Mouse (Mus musculus) left cerebral cortex, postnatal 14 days (tissue): ENCODE measurements around the gene Ltbp2. TPM values are rescaled to one million over a fixed set of nuclear protein-coding genes. Genes with fewer than 3 reads are reported as not detected.

Source experiments
- DNase-seq, 2 experiments: peaks; one replicate each; pipeline ENCODE4 v3.0.0; 2021 to 2022; ENCODE audit warnings: low spot score in 2 of 2, mixed read lengths in 1 of 2
- intact Hi-C: fragments of 180-260 bp; cut with DNase I; formaldehyde crosslinking; loops from one replicate; pipeline ENCODE4 v1.15.1; 2025
- total RNA-seq, 2 experiments: library from RNA; stranded (reverse); gene quantifications; 2 replicates each; pipeline ENCODE4 v1.2.3; 2021

Ltbp2 gene
- total RNA-seq, 2 experiments from 2014 or later, result 1.1 to 1.2 TPM

- no peak for DNase-seq
- intact Hi-C loops, result no loop called here
These were observed 29.7 kb downstream of the Ltbp2 start for GRCm38 (mm10) chr12:84846594-84847014.

GRCm38 (mm10) chr12:84842706-84843105 is 33.6 kb downstream of the Ltbp2 start:
- intact Hi-C loops, result no loop called here

GRCm38 (mm10) chr12:84841158-84842140 is 34.9 kb downstream of the Ltbp2 start:
- DNase-seq, result no peak
- intact Hi-C loops, result no loop called here

More at GRCm38 (mm10) chr12:84842706-84843105, 33.6 kb downstream of the Ltbp2 start:
- DNase-seq, result no peak

DNA sequence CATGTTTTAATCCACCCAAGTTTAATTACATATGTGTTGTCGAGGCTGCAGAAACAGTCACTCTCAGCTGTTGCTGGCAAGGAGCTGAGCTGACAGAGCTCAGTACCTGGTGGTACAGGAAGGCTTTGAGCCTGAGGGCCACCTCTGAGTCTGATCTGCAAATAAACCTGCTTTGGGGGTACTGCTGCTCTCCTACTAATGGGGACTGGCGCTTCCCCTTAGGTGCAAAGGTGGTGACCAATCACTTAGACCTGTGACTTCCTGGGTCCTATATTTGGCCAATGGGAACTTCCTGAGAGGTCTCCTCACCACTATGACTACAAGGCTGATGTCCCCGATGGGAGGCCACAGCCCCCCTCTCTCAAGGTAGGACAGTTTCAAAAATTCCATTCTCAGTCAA is 35.6 kb downstream of the Ltbp2 start:
- no peak for DNase-seq
- intact Hi-C loops, result no loop called here

GRCm38 (mm10) chr12:84839965-84840364 is 36.4 kb downstream of the Ltbp2 start:
- DNase-seq, result no peak
- intact Hi-C loops, result no loop called here

GRCm38 (mm10) chr12:84835626-84836025 is 40.7 kb downstream of the Ltbp2 start:
- intact Hi-C loops, result no loop called here

DNA sequence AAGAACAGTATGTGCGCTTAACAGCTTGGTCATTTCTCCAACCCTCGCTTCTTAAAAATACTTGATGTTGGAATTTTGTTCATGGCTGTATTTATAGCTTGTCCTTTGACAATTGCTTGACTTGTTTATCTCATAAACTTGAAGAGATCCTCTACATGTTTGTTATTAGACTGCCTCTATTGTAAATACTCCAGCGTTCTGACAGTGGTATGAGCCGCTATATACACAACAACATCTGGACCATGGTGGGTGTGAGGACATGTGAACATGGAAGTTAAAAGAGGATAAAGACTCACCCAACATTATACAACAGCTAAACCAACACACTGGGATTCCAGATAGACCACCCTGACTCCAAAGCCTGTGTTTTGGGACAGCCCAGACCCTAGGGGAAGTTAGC is 41.6 kb downstream of the Ltbp2 start:
- DNase-seq, result no peak
- intact Hi-C loops, result no loop called here

More at GRCm38 (mm10) chr12:84835626-84836025, 40.7 kb downstream of the Ltbp2 start:
- no peak for DNase-seq

DNA sequence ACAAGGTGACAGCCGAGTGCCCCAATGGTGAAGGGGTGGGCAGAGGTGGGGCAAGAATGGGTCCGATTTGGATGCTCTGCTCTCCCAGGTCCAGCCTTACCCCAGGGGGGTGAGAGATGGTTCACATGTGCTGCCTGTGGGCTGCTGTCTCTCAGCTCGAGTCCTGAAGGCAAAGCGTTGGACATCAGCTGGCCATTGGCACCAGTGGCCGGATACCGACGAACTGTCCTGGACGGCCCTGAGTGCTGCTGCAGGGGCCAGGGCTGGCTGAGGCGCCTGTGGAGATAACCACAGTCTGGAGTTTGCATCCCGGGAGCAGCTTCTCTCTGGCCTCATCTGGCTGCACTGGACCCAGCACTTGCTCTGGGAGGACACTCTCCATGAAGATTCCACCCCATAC is 44.7 kb downstream of the Ltbp2 start:
- DNase-seq, result no peak
- intact Hi-C loops, result no loop called here

DNA sequence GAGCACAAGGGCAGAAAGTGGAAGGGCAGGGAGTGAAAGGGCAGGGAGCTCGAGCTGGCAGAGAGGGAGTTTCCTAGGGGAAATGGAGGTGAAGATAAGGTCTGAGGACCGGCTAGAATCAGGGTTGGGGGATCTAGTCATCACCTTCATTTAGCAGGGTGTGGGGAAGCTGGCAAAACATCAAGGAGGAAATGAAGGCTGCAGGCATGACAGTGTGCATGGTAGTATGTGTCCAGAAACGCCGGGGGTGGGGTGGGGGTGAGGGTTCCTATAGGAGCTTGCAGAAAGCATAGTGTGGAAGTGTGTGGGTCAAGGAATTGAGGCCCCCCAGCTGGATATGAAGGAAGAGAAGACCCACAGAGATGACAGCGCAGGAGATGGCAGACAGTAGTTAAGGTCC is 45.2 kb downstream of the Ltbp2 start:
- intact Hi-C loops, result no loop called here
- DNase-seq, result no peak

- intact Hi-C loops, result no loop called here
- no peak for DNase-seq
These were observed 45.9 kb downstream of the Ltbp2 start for GRCm38 (mm10) chr12:84830438-84830837.

DNA sequence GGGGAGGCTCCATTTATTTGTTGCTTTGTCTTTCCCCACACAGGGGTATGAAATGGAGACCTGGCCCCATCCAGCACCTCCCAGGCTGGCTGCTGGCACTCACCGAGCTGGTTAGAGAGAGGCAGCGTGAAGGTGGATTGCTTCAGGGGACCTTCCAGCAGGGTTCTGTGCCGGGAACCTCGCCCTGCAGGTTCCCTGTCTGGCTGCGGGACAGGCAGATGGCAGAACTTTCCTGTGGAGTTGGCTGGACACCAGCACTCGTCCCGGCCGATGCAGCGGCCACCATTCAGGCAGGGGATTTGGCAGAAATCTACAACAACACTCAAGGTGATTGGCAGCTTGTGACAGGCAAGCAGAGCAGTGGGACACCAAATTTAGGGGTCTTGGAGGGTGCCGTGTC is 46.4 kb downstream of the Ltbp2 start:
- DNase-seq, result no peak
- intact Hi-C loops, result no loop called here

DNA sequence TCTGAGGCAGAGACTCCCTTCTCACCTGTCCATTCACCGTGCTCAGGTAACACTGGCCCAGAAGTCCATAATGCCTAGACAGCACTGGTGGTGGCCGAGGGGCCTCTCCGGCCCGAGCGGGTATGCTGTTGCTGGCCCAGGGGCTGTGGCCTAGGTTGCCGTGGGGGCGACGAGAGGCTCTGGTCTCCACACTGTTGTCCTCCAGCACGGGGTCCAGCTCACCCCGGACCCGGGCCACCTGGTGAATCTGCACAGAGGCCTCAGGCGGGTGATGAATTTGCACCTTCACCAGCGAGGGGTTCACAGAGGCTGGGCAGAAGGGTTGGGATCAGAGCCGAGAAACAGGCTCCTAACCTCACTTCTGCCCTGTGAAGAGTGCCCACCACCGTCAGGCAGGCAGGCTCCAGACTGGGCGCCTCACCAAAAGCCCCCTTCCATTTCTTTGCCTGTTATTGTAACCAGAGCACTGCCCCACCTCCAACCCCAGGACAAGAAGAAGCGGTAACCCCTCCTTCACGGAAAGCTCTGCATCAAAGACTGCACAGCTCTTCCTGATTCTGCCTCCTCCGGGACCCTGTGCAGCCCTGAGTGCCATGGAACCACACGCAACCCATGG is 47.1 kb downstream of the Ltbp2 start:
- no peak for DNase-seq
- intact Hi-C loops, result no loop called here

DNA sequence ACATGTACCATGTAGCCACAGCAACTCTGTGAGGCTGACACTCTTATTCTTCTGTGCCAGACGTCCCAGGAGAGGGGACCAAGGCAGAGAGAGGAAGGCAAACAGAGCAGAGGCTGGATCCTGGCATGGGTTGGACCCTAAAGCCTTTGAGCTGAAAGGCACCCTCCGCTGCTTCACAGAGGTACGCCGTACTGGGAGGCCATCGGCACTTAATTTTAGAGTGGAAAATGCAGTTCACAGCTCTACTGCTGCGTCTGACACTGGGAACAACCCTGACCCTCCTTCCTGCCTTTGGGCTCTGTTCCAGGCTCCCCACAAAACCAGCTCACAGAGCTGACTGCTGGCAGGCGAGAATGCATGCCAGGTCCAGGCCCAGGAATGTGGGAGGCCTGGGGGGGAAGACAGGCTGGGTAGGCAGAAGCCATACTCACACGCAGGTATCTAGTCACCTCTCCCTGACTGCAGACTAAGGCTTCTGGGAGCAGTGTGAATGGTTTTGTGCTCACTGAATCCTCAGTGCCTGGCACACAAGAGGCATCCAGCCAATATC is 48.9 kb downstream of the Ltbp2 start:
- intact Hi-C loops, result no loop called here

DNA sequence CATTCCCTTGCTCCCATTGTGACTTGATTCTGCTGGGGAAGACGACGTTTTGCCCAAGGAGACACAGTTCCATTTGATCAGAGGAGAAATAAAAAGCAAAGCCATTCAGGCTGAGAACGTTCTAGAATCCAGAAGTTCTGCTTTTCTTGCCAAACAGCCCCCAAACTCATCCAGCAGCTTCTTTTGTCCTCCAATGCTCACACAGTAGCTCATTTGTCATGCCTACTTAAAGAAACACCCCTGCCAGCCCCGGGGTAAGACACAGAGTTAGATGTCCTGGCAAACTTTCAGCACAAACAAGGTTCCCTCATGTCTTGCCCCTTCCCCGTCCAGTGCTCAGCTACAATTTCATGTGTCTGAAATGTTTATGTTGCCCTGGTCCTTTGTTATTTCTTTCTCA is 52.1 kb downstream of the Ltbp2 start:
- intact Hi-C loops, result no loop called here
- no peak for DNase-seq

More for the DNA sequence above, 48.9 kb downstream of the Ltbp2 start:
- DNase-seq, result no peak

GRCm38 (mm10) chr12:84823601-84824000 is 52.7 kb downstream of the Ltbp2 start:
- DNase-seq, result no peak
- intact Hi-C loops, result no loop called here

GRCm38 (mm10) chr12:84819236-84820168 is 56.8 kb downstream of the Ltbp2 start:
- intact Hi-C loops, result no loop called here

DNA sequence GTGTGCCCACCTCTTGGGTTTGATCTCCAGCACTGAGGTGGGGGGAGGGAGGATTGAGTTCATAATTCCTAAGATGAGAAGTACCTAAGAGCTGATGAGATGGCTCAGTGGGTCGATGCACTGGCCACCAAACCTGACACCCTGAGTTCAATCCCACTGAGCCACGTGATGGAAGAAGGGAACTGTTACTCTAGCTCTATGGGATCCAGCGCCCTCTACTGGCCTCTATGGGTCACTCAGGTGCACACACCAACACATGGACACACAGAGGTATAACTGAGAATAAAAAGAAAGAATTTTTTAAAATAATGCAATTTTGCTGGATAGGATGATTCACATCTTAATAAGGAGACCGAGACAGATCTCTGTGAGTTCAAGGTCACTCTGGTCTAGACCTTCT is 57.8 kb downstream of the Ltbp2 start:
- no peak for DNase-seq

More at GRCm38 (mm10) chr12:84819236-84820168, 56.8 kb downstream of the Ltbp2 start:
- DNase-seq, result peak; percentile 57 to 83

DNA sequence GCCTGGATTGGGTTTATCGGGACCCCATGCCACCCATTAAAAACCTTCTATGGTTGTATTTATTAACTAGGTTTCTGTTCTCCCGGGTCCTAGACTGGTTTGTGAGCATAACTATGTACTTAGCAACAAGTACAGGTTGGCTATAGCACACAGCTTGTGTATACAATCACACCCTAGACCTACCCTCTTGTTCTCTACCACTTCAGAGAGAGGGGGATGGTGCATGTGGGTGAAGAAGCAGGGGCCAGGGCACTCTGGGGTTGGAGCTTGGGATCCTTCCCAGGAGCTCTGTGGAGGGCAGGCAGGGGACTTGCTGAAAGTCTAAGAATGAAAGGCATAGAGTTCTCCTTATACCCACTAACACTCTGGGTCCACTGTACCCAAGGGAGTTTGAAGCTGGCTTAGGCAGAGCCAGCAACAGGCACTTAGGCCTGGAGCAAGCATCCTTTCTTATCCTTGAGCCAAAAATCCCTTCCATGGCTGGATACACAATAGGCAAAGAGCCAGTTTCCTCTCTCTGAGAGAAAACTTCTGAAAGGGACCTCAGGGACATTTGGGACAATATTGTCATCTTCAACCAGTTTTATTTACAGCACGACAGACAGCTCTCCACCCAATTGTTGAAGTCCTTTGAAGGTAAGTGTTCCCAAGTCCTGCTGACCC is 61.5 kb downstream of the Ltbp2 start:
- intact Hi-C loops, result no loop called here
- no peak for DNase-seq

More for the DNA sequence above, 57.8 kb downstream of the Ltbp2 start:
- intact Hi-C loops, result no loop called here

DNA sequence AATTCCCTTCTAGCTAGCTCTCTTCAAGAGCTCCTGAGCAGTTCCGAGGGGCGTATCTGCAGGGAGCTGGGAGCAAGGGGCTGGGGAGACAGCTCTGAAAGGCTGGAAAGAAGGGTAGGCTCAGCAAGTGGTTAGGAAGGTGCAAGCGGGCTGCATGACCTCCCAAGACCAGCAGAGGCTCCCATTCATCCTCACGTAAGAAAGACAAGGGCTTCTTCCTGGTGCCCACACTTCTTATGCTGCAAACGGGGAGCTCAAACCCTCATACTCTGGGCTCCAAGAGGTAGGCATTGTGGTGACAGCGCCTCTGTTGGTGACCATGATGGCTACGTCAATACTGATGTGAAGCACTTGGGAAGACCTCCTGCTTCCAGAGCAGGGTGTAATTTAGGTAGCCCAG is 62.6 kb downstream of the Ltbp2 start:
- intact Hi-C loops, result no loop called here

More for the DNA sequence above, 62.6 kb downstream of the Ltbp2 start:
- no peak for DNase-seq
